Mouse (Mus musculus) midbrain, embryonic 11.5 days (tissue): ENCODE data around the gene L1td1. TPM values are rescaled to one million over a fixed set of nuclear protein-coding genes. Genes with fewer than 3 reads are reported as not detected.

Experiments used
- ATAC-seq: fragments of 200-750 bp; cut with Nextera tagmentation; 2 replicates; pipeline ENCODE4 v1.8.0; 2017; ENCODE audit warnings: moderate TSS enrichment, moderate library complexity; ENCODE audit not compliant: low FRiP score
- DNase-seq: peaks from one replicate; pipeline ENCODE4 v3.0.0; 2015; ENCODE audit warnings: low spot score; ENCODE audit errors: missing footprints
- H3K27ac ChIP-seq: fragments of 300-500 bp; sonication (generic); 2 replicates; pipeline ENCODE4 v1.5.1; 2014; ENCODE audit warnings: low read depth, low read length
- H3K27me3 ChIP-seq: fragments of 300-500 bp; sonication (generic); 2 replicates; pipeline ENCODE4 v1.6.1; 2014; ENCODE audit warnings: mild to moderate bottlenecking, low read length, moderate library complexity, mixed read lengths; ENCODE audit not compliant: control insufficient read depth, insufficient read depth
- H3K36me3 ChIP-seq: fragments of 300-500 bp; sonication (generic); 2 replicates; pipeline ENCODE4 v1.6.1; 2014; ENCODE audit warnings: mild to moderate bottlenecking, low read length, moderate library complexity, mixed read lengths; ENCODE audit not compliant: control insufficient read depth, insufficient read depth
- H3K4me1 ChIP-seq: fragments of 300-500 bp; sonication (generic); 2 replicates; pipeline ENCODE4 v1.6.1; 2014; ENCODE audit warnings: low read length; ENCODE audit not compliant: control insufficient read depth, insufficient read depth
- H3K4me2 ChIP-seq: fragments of 300-500 bp; sonication (generic); 2 replicates; pipeline ENCODE4 v1.6.1; 2014; ENCODE audit warnings: mild to moderate bottlenecking, moderate library complexity
- H3K4me3 ChIP-seq: fragments of 300-500 bp; sonication (generic); 2 replicates; pipeline ENCODE4 v1.5.1; 2014; ENCODE audit warnings: low read depth, low read length
- H3K9ac ChIP-seq: fragments of 300-500 bp; sonication (generic); 2 replicates; pipeline ENCODE4 v1.6.1; 2014; ENCODE audit warnings: low read length
- H3K9me3 ChIP-seq: fragments of 300-500 bp; sonication (generic); 2 replicates; pipeline ENCODE4 v1.6.1; 2016; ENCODE audit warnings: low read length; ENCODE audit not compliant: control insufficient read depth
- WGBS: fragments of 180-500 bp; shearing (Covaris S2); extraction: QIAGEN DNeasy Blood & Tissue Kit; methylation state at CpG from one replicate; pipeline ENCODE4 v1.1.7; 2014; 5-methylcytosine and 5-hydroxymethylcytosine counted together
- polyA plus RNA-seq: library from polyadenylated mRNA; unstranded; fragments of >200 nt; fragmentation: Nextera tagmentation; extraction: Ambion mirVana; gene quantifications from 2 replicates; pipeline ENCODE4 v1.2.1, GENCODE M21; 2014

L1td1 gene
- polyA plus RNA-seq, 1 experiment from 2014 or later: not detected

- Histone ChIP-seq H3K4me1 (peaks cover 17% of the 10 kb centered on the region), H3K4me3 (no peak overlapping the region; the same call in 1 of the 2 replicates), H3K4me2 (peak overlapping the region; percentile 37), H3K9me3 (no peaks in the 10 kb centered on the region), H3K9ac (0 out of 2 replicates have a peak overlapping the region, but pooled peaks have one; percentile 16), H3K27me3 (peaks cover 32% of the 10 kb centered on the region), H3K36me3 (no peaks in the 10 kb centered on the region), H3K27ac (no peak overlapping the region)
- DNase-seq: no peak
- WGBS: 1% methylated on average over 10 of the region's 10 CpGs
- no peak for ATAC-seq
Observed at GRCm38 (mm10) chr4:98727959-98728347, 1.4 kb downstream of the L1td1 start.

GRCm38 (mm10) chr4:98728716-98729115 is 2.2 kb downstream of the L1td1 start:
- no peak overlapping the region for H3K9ac ChIP-seq
- DNase-seq (no peak), ATAC-seq (no peak)
- H3K4me1 ChIP-seq: peaks cover 17% of the 10 kb centered on the region
- H3K4me3 ChIP-seq: no peak overlapping the region
- no peak overlapping the region for H3K27ac ChIP-seq
- WGBS: 63% methylated on average over 7 of the region's 7 CpGs
- no peaks in the 10 kb centered on the region for H3K9me3 ChIP-seq
- H3K36me3 ChIP-seq: no peaks in the 10 kb centered on the region
- H3K4me2 ChIP-seq: no peak overlapping the region
- peaks cover 32% of the 10 kb centered on the region for H3K27me3 ChIP-seq

- H3K9me3 ChIP-seq: no peaks in the 10 kb centered on the region
- peaks cover 3% of the 10 kb centered on the region for H3K27me3 ChIP-seq
- H3K4me2 ChIP-seq: no peak overlapping the region
- no peak overlapping the region for H3K4me3 ChIP-seq
- no peaks in the 10 kb centered on the region for H3K36me3 ChIP-seq
- DNase-seq (no peak), ATAC-seq (no peak)
- H3K27ac ChIP-seq: no peak overlapping the region
- no peak overlapping the region for H3K9ac ChIP-seq
- WGBS: 93% methylated on average over 16 of the region's 16 CpGs
- H3K4me1 ChIP-seq: no peaks in the 10 kb centered on the region
Observed at GRCm38 (mm10) chr4:98733660-98734059, 7.1 kb downstream of the L1td1 start.

GRCm38 (mm10) chr4:98739753-98740152 is 13.2 kb downstream of the L1td1 start:
- DNase-seq: no peak
- WGBS: 50% methylated on average over 2 of the region's 2 CpGs
- ATAC-seq: no peak
- no peak overlapping the region for H3K4me2 ChIP-seq
- H3K27ac ChIP-seq: no peak overlapping the region
- no peaks in the 10 kb centered on the region for H3K4me1 ChIP-seq
- no peaks in the 10 kb centered on the region for H3K9me3 ChIP-seq
- H3K36me3 ChIP-seq: no peaks in the 10 kb centered on the region
- H3K27me3 ChIP-seq: no peaks in the 10 kb centered on the region
- no peak overlapping the region for H3K4me3 ChIP-seq
- H3K9ac ChIP-seq: no peak overlapping the region

GRCm38 (mm10) chr4:98743209-98743905 is 16.8 kb downstream of the L1td1 start:
- H3K27ac ChIP-seq: no peak overlapping the region

GRCm38 (mm10) chr4:98743906-98744210 is 17.3 kb downstream of the L1td1 start:
- WGBS: 29% methylated on average over 7 of the region's 7 CpGs
- Histone ChIP-seq H3K27ac (no peak overlapping the region), H3K36me3 (no peaks in the 10 kb centered on the region), H3K4me3 (no peak overlapping the region), H3K4me1 (no peaks in the 10 kb centered on the region), H3K4me2 (no peak overlapping the region), H3K27me3 (no peaks in the 10 kb centered on the region), H3K9me3 (no peaks in the 10 kb centered on the region), H3K9ac (no peak overlapping the region)
- ATAC-seq: no peak
- no peak for DNase-seq

More at GRCm38 (mm10) chr4:98743209-98743905, 16.8 kb downstream of the L1td1 start:
- DNase-seq (no peak), ATAC-seq (no peak)
- H3K4me2 ChIP-seq: no peak overlapping the region
- no peaks in the 10 kb centered on the region for H3K9me3 ChIP-seq
- 86% methylated on average over 3 of the region's 3 CpGs for WGBS
- no peaks in the 10 kb centered on the region for H3K36me3 ChIP-seq
- H3K27me3 ChIP-seq: no peaks in the 10 kb centered on the region
- no peak overlapping the region for H3K9ac ChIP-seq
- no peak overlapping the region for H3K4me3 ChIP-seq
- H3K4me1 ChIP-seq: no peaks in the 10 kb centered on the region

GRCm38 (mm10) chr4:98754456-98754855 is 27.9 kb downstream of the L1td1 start:
- Histone ChIP-seq H3K9me3 (no peaks in the 10 kb centered on the region), H3K36me3 (no peaks in the 10 kb centered on the region), H3K9ac (no peak overlapping the region), H3K4me3 (no peak overlapping the region), H3K27me3 (no peaks in the 10 kb centered on the region), H3K4me2 (no peak overlapping the region), H3K4me1 (peaks cover 10% of the 10 kb centered on the region), H3K27ac (no peak overlapping the region)
- no peak for DNase-seq
- WGBS: 72% methylated on average over 4 of the region's 4 CpGs
- peak; percentile 14; the same call in 1 of the 2 replicates for ATAC-seq

GRCm38 (mm10) chr4:98756141-98756540 is 29.6 kb downstream of the L1td1 start:
- H3K9me3 ChIP-seq: no peaks in the 10 kb centered on the region
- H3K27ac ChIP-seq: no peak overlapping the region
- no peak overlapping the region for H3K4me2 ChIP-seq
- no peaks in the 10 kb centered on the region for H3K27me3 ChIP-seq
- no peak overlapping the region for H3K9ac ChIP-seq
- WGBS: 33% methylated on average over 11 of the region's 11 CpGs
- DNase-seq (no peak), ATAC-seq (peak; percentile 61)
- H3K36me3 ChIP-seq: no peaks in the 10 kb centered on the region
- H3K4me3 ChIP-seq: no peak overlapping the region
- H3K4me1 ChIP-seq: peaks cover 10% of the 10 kb centered on the region

GRCm38 (mm10) chr4:98758012-98758821 is 31.7 kb downstream of the L1td1 start:
- Histone ChIP-seq H3K27ac (no peak overlapping the region), H3K4me2 (no peak overlapping the region), H3K4me3 (no peak overlapping the region), H3K36me3 (no peaks in the 10 kb centered on the region), H3K9me3 (no peaks in the 10 kb centered on the region), H3K9ac (0 out of 2 replicates have a peak overlapping the region, but pooled peaks have one; percentile 12), H3K27me3 (no peaks in the 10 kb centered on the region), H3K4me1 (peaks cover 10% of the 10 kb centered on the region)
- ATAC-seq: peak; percentile 51
- no peak for DNase-seq
- 59% methylated on average over 4 of the region's 4 CpGs for WGBS
